Mouse (Mus musculus) limb, embryonic 10.5 days (tissue): Measurements from ENCODE around the gene Olfr1104. TPM values are rescaled to one million over a fixed set of nuclear protein-coding genes. Genes with fewer than 3 reads are reported as not detected.

Experiments
- DNase-seq: peaks from one replicate; pipeline ENCODE4 v3.0.0-alpha.2; 2017; ENCODE audit warnings: low spot score
- H3K27ac ChIP-seq: fragments of 300-500 bp; sonication (generic); 2 replicates; pipeline ENCODE4 v1.5.1; 2016; ENCODE audit warnings: mild to moderate bottlenecking
- H3K27me3 ChIP-seq: fragments of 300-500 bp; sonication (generic); 2 replicates; pipeline ENCODE4 v1.6.1; 2016; ENCODE audit warnings: low read depth, mild to moderate bottlenecking; ENCODE audit not compliant: poor library complexity, severe bottlenecking
- H3K36me3 ChIP-seq: fragments of 300-500 bp; sonication (generic); 2 replicates; pipeline ENCODE4 v1.6.1; 2016; ENCODE audit warnings: mild to moderate bottlenecking, moderate library complexity
- H3K4me1 ChIP-seq: fragments of 300-500 bp; sonication (generic); 2 replicates; pipeline ENCODE4 v1.6.1; 2016
- H3K4me3 ChIP-seq: fragments of 300-500 bp; sonication (generic); 2 replicates; pipeline ENCODE4 v1.5.1; 2016; ENCODE audit warnings: mild to moderate bottlenecking, moderate library complexity
- H3K9me3 ChIP-seq: fragments of 300-500 bp; sonication (generic); replicated peaks from 2 replicates; pipeline ENCODE4 v1.6.1; 2016; ENCODE audit warnings: mild to moderate bottlenecking
- WGBS: fragments of 180-500 bp; shearing (Covaris S2); methylation state at CpG from one replicate; pipeline ENCODE4 v1.1.7; 2016; 5-methylcytosine and 5-hydroxymethylcytosine counted together
- polyA plus RNA-seq: library from polyadenylated mRNA; unstranded; fragments of >200 nt; fragmentation: Nextera tagmentation; extraction: Ambion mirVana; gene quantifications from 2 replicates; pipeline ENCODE4 v1.2.1, GENCODE M21; 2016

Olfr1104 gene
- polyA plus RNA-seq = not detected in 2 replicates

DNA sequence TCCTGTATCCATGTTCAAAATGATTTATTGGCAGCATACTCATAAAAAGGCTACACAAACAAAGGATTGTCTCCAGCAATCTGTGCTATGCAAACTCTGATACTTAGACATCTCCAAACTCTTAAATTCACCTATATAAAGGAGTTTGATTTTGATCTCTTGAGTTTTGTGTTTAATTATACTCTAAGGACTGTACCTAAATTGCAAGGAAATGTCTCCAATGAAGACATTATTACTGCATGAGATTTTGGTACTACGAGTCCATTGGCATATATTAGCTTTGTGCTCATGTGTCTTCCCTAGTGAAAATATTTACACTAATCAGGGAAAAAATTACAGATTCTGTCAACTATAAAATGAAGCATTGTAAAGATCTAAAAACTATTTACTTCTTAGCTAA is at the start of gene Olfr1104:
Olfr1104 (minus strand) TSS at position 101 of the 400 bp plus-strand sequence.
- H3K4me1 ChIP-seq = no peaks in the 10 kb centered on the region
- 97% methylated on average over 1 of the region's 1 CpGs for WGBS
- H3K27me3 ChIP-seq = no peaks in the 10 kb centered on the region
- H3K9me3 ChIP-seq = no peaks in the 10 kb centered on the region
- no peak within 1 kb of the TSS for H3K27ac ChIP-seq
- DNase-seq = no peak
- no peak within 1 kb of the TSS for H3K4me3 ChIP-seq
- H3K36me3 ChIP-seq = no peaks in the 10 kb centered on the region

GRCm38 (mm10) chr2:87075717-87076116 is 48.8 kb upstream of the Olfr1104 start, which contains the start of gene Olfr1107:
Gene Olfr1107, minus strand, starts transcription at chr2:87075817.
- no peak for DNase-seq
- no peaks in the 10 kb centered on the region for H3K36me3 ChIP-seq
- no peak within 1 kb of the TSS for H3K27ac ChIP-seq
- WGBS = 79% methylated on average over 1 of the region's 1 CpGs
- H3K27me3 ChIP-seq = no peaks in the 10 kb centered on the region
- no peak within 1 kb of the TSS for H3K4me3 ChIP-seq
- no peaks in the 10 kb centered on the region for H3K9me3 ChIP-seq
- no peaks in the 10 kb centered on the region for H3K4me1 ChIP-seq

DNA sequence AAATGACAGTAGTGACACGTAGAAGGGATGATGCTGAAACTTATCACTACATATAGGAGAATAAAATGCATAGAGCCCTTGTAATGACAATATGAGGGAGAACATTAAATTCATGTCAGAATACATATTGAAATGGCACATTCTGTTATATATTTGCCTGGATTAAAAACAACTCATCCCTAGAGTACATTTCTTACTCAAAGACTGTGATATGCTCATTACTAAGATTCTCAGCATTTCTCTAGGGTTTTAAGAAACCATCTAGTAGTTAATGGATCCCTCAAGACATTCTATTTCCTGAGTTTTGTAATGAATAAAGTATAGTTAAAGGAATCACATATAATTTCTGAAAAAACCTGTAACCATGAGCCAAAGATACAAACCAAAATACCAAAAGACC is 25.3 kb upstream of the Olfr1104 start, which contains the start of gene Olfr1106:
Olfr1106 (minus strand) TSS at position 101 of the 400 bp plus-strand sequence.
- H3K27ac ChIP-seq = no peak within 1 kb of the TSS
- no peaks in the 10 kb centered on the region for H3K27me3 ChIP-seq
- no peak for DNase-seq
- H3K4me1 ChIP-seq = no peaks in the 10 kb centered on the region
- 84% methylated on average over 1 of the region's 1 CpGs for WGBS
- H3K9me3 ChIP-seq = no peaks in the 10 kb centered on the region
- H3K4me3 ChIP-seq = no peak within 1 kb of the TSS
- H3K36me3 ChIP-seq = no peaks in the 10 kb centered on the region

DNA sequence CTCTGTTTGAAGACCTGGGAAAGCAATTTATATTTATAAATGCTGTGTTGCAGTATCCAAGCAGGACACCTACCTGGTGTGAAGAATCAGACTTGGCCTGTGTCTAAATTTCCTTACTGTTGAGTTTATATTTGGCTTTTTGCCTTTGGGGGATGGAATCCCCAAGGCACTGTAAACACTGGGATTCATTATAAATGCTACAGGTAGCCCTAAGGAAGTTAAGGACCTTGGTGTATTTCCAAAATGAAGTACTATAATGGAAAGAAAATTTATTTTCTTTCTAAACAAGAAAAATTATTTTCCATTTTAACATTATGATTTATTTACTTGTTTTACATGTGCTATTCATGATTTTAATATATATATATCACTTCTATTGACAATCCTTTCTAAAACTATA is 9.6 kb upstream of the Olfr1104 start, which contains the start of gene Olfr1105:
Olfr1105 (minus strand) TSS at position 101 of the 400 bp plus-strand sequence.
- Histone ChIP-seq H3K27me3 (no peaks in the 10 kb centered on the region), H3K4me1 (no peaks in the 10 kb centered on the region), H3K9me3 (no peaks in the 10 kb centered on the region), H3K27ac (no peak within 1 kb of the TSS), H3K4me3 (no peak within 1 kb of the TSS), H3K36me3 (no peaks in the 10 kb centered on the region)
- no peak for DNase-seq

DNA sequence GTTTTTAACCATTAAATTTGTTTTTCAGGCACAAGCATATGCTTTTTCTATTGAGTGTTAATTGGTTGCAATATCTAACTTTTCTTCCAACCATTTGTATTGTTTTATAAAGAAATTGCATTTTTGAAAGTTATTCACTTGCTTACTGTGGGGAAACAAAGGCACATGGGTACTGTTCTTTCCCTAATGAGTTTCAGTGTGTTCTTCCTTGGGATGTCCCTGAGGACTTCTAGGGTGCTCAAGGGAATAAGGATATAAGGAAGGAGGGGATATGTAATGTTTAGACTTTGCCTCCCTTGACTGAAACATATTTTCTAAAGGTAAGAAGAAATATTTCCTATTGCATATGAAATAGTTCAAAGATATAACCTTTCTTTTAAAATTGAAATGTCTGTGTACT is 28.8 kb downstream of the Olfr1104 start, which contains the start of gene Olfr1102:
Olfr1102 (plus strand) TSS at position 301 of the 400 bp plus-strand sequence.
- Histone ChIP-seq H3K36me3 (no peaks in the 10 kb centered on the region), H3K27me3 (no peaks in the 10 kb centered on the region), H3K27ac (no peak within 1 kb of the TSS), H3K4me3 (no peak within 1 kb of the TSS), H3K9me3 (no peaks in the 10 kb centered on the region), H3K4me1 (no peaks in the 10 kb centered on the region)
- DNase-seq = no peak

- H3K9me3 ChIP-seq = no peaks in the 10 kb centered on the region
- H3K36me3 ChIP-seq = no peaks in the 10 kb centered on the region
- 87% methylated on average over 3 of the region's 3 CpGs for WGBS
- no peaks in the 10 kb centered on the region for H3K4me1 ChIP-seq
- DNase-seq = no peak
- H3K4me3 ChIP-seq = no peak within 1 kb of the TSS
- H3K27me3 ChIP-seq = no peaks in the 10 kb centered on the region
- no peak within 1 kb of the TSS for H3K27ac ChIP-seq
Measured at GRCm38 (mm10) chr2:86991121-86991520, 35.8 kb downstream of the Olfr1104 start, which contains the start of gene Olfr1101. Gene Olfr1101, minus strand, starts transcription at chr2:86991221.

DNA sequence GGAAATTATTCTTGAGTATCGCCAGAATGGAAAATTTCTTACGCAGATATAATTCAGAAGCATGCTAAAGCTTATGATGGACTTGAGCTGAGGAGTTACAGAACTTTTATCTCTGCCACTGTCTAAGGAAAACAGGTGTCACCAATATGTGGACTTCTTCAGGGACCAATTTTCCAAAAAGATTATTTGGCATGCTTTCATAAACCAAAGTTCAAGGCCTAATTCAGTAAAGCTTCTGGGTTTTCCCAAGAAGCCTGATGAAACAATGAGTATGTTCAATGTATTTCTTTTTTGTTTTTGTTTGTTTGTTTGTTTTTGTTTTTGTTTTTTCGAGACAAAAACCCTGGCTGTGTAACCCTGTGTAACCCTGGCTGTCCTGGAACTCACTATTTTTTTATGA is 47.0 kb downstream of the Olfr1104 start, which contains the start of gene Olfr1100:
Olfr1100 (minus strand) TSS at position 101 of the 400 bp plus-strand sequence.
- Histone ChIP-seq H3K9me3 (no peaks in the 10 kb centered on the region), H3K27ac (no peak within 1 kb of the TSS), H3K36me3 (no peaks in the 10 kb centered on the region), H3K27me3 (no peaks in the 10 kb centered on the region), H3K4me3 (no peak within 1 kb of the TSS), H3K4me1 (no peaks in the 10 kb centered on the region)
- no peak for DNase-seq
- WGBS = 93% methylated on average over 3 of the region's 3 CpGs

Other genes starting within 250 kb of the Olfr1104 start
- not detected in 2 replicates for gene Olfr1093, start 244.6 kb downstream of the Olfr1104 start, polyA plus RNA-seq
- not detected in 2 replicates for gene Olfr141, start 217.1 kb downstream of the Olfr1104 start, polyA plus RNA-seq
- gene Olfr1094, start 202.4 kb downstream of the Olfr1104 start, polyA plus RNA-seq = not detected in 2 replicates
- not detected in 2 replicates for gene Olfr1095, start 175.4 kb downstream of the Olfr1104 start, polyA plus RNA-seq
- gene Gm13723, start 152.3 kb downstream of the Olfr1104 start, polyA plus RNA-seq = not detected in 2 replicates
- not detected in 2 replicates for gene Olfr1097, start 134.9 kb downstream of the Olfr1104 start, polyA plus RNA-seq
- gene Olfr1098, start 102.5 kb downstream of the Olfr1104 start, polyA plus RNA-seq = not detected in 2 replicates
- gene Olfr1099, start 66.4 kb downstream of the Olfr1104 start, polyA plus RNA-seq = not detected in 2 replicates
- not detected in 2 replicates for gene Olfr1100, start 47.1 kb downstream of the Olfr1104 start, polyA plus RNA-seq
- not detected in 2 replicates for gene Olfr1101, start 35.9 kb downstream of the Olfr1104 start, polyA plus RNA-seq
- gene Olfr1102, start 28.7 kb downstream of the Olfr1104 start, polyA plus RNA-seq = not detected in 2 replicates
- not detected in 2 replicates for gene Olfr1105, start 9.5 kb upstream of the Olfr1104 start, polyA plus RNA-seq
- gene Olfr1106, start 25.2 kb upstream of the Olfr1104 start, polyA plus RNA-seq = not detected in 2 replicates
- gene Olfr1107, start 48.7 kb upstream of the Olfr1104 start, polyA plus RNA-seq = not detected in 2 replicates
- not detected in 2 replicates for gene Olfr1109, start 68.9 kb upstream of the Olfr1104 start, polyA plus RNA-seq
- not detected in 2 replicates for gene Olfr259, start 87.5 kb upstream of the Olfr1104 start, polyA plus RNA-seq
- gene Olfr1110, start 113.2 kb upstream of the Olfr1104 start, polyA plus RNA-seq = not detected in 2 replicates
- not detected in 2 replicates for gene Olfr1111, start 125.5 kb upstream of the Olfr1104 start, polyA plus RNA-seq
- not detected in 2 replicates for gene Olfr1112, start 160.7 kb upstream of the Olfr1104 start, polyA plus RNA-seq
- gene Olfr1113, start 181.9 kb upstream of the Olfr1104 start, polyA plus RNA-seq = not detected in 2 replicates
- not detected in 2 replicates for gene Olfr1115, start 220.9 kb upstream of the Olfr1104 start, polyA plus RNA-seq
- gene Olfr1116, start 240.5 kb upstream of the Olfr1104 start, polyA plus RNA-seq = not detected in 2 replicates